Mouse (Mus musculus): Measurements from ENCODE around the gene Zpr1.
A peak's percentile ranks its signal among the peaks of the same experiment; 100 is the strongest.

Zpr1 gene

DNA sequence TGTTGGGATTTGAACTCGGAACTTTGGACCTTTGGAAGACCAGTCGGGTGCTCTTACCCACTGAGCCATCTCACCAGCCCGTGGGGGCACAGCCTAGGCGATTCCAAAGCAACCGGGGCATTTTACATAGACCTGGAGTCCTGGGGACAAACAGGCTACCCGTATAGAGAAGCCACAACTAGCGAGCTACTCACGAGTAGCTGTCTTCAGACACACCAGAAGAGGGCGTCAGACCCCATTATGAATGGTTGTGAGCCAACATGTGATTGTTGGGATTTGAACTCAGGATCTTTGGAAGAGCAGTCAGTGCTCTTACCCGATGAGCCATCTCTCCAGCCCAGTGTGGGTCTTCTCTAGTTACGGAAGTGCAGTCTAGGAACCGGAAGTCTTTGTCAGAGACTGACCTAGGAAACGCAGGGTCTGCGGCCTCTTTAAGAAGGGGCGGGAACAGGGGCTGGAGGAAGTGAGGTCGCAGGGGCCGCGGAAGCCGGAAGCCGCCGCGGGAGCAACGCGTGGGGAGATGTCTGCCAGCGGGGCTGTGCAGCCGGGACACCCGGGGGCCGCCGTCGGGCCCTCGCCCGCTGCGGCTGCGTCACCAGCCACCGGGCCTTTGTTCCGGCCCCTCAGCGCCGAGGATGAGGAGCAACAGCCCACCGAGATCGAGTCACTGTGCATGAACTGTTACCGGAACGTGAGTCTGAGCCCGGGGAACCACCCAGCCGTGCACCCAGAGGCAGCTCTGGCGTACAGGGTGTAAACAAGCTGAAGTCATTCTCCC lies at the start of gene Zpr1:
Gene Zpr1 (plus strand): TSS at position 388 of the 778 bp plus-strand sequence.
- peak; percentile 92 for DNase-seq

DNA sequence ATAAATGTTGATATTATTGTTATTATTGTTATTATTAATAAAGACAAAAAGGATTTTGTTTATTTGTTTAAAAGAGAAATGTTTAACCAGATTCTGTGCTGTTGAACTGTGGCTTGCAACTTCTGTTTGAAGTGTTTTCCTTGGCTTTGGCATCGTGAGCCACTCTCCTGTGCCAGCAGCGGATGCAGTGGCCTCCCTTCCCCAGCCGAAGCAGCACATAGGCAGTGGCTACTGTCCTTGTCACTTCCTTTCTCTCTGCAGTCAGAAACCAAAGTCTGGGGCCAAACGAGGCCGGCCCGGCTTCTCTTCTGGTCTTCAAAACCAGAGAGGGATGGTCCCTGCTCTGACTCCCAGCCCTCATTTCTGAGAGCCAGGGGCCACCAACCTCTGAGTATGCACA lies 49.8 kb upstream of the Zpr1 start:
- no peak for DNase-seq

DNA sequence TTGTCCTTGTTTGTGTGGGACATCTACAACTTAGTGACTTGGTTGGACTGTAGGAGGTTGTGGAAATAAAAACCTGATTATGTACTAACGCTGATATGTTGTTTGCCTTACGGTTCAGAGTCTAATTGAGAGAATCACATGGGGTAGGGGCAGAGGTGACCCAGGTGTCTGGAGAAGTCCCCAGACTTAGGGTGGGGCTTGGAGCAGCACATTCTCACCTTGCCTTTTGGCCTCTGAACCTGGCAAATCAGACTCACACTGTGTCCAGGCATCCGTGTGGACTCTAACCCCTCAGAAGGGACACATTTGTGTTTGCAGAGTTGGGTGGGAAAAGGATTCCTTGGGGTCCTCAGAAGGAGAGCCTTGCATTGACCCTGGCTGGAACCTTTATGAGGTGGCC lies 48.8 kb upstream of the Zpr1 start:
- DNase-seq: no peak

DNA sequence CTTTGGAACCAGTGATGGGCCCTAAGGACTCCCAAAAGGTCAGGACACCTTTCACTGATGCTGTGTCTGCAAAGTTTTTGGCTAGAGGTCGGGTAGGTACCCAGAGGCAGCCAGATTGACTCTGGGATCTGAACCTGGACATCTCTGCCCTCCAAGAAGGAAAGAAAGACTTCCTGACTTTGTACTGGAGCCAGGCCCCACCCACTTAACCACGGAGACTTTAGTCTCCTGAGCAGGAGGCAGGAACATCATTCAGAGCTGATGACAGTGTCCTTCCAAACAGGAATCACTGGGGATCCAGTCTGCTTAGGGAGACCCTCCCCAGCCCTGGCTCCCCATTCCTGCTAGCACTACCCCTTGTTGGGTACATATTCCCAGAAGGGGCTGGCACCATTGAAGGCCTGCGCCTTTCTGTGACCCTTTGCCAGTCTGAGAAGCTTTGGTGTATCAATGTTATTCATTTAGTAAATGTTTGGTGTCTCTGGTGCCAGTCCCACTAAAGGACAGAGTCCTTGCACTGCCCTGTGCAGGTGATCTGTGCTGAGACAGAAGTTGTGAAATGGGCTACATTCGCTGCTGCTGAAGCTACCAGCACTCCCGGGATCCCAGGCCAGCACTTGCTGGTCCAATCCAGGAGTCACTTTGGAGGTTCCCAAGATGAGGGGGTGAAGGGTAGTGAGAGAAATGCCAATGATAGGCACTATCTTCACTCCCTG lies 47.8 kb upstream of the Zpr1 start:
- DNase-seq: no peak

DNA sequence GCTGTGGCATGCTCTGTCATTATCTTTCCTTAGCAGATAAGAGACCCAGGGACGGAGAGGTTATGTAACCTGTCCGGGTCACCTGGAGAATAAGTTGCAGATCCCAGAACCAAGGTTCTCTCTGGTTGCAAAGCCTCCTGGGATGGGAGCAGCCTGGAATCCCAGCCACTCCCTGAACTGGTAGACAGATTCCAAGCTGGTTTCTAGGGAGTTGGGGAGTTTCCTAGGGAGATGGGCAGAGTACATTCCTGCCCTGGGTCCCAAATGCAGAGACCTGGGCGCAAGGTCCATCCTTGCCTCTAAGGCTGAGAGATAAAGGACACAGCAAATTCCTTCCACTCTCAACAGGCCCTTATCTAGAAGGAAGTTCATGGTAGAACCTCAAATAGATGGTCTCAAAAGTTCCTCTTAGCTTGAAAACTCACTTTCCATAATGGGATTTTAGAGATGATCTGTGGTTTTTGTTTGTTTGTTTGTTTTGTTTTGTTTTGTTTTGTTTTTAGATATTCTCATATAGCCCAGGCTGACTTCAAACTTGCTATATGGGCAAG lies 45.7 kb upstream of the Zpr1 start:
- DNase-seq: no peak

DNA sequence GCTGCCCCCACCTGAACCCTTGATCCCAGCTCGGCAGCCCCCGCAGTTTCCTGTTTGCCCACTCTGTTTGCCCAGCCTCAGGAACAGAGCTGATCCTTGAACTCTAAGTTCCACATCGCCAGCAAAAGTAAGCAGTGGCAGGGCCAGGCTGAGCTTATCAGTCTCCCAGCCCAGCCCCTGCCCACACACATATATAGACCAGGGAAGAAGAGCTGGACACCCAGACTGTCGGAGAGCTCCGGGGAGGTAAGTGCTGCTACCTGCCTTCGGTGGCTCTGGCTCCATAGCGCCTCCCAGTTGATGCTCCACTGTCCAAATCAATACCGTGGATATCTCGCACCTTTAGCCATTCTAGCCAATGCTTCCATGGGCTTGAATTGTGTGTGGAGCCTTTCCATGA lies 44.4 kb upstream of the Zpr1 start, which contains the start of gene Apoa1:
Gene Apoa1 (plus strand): TSS at position 90 of the 400 bp plus-strand sequence.
- no peak for DNase-seq

DNA sequence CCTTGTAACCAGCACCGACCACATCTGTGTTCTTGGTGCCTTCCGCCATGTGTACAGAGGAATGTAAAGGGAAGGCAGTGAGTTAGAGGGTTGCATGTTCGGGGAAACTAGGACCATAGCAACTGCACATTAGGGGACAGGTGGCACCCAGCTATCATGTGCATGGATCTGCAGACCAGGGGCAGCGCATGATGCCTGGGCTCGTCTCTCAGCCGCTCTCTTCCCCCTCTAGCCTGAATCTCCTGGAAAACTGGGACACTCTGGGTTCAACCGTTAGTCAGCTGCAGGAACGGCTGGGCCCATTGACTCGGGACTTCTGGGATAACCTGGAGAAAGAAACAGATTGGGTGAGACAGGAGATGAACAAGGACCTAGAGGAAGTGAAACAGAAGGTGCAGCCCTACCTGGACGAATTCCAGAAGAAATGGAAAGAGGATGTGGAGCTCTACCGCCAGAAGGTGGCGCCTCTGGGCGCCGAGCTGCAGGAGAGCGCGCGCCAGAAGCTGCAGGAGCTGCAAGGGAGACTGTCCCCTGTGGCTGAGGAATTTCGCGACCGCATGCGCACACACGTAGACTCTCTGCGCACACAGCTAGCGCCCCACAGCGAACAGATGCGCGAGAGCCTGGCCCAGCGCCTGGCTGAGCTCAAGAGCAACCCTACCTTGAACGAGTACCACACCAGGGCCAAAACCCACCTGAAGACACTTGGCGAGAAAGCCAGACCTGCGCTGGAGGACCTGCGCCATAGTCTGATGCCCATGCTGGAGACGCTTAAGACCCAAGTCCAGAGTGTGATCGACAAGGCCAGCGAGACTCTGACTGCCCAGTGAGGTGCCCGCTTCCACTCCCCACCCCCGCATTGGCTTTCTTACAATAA lies 43.1 kb upstream of the Zpr1 start:
- peak; percentile 91 for DNase-seq

DNA sequence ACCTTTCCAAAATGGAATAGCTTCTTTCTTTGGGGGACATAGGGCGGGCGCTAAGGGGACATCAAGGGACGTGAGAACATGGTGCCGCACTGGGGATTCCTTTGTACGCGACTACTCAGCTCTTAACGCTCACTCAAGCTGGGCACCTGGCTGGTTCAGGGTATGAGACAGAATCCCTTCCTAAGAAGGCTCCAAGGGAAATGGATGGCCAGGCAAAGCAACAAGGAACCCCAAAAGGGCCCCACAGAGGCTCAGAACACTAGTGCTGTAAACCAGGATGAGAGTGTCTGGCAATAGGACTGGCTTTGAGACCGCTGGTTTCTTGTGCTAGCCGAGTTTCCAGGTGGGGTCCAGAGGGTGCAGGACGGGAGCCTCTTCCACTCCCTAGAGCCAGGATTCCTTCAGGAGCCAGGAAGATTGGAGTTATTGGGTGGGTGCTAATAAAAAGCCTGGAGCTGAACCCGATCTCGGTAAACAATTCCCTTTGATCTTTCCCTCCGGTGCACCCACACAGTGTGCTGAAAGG lies 42.4 kb upstream of the Zpr1 start:
- no peak for DNase-seq

DNA sequence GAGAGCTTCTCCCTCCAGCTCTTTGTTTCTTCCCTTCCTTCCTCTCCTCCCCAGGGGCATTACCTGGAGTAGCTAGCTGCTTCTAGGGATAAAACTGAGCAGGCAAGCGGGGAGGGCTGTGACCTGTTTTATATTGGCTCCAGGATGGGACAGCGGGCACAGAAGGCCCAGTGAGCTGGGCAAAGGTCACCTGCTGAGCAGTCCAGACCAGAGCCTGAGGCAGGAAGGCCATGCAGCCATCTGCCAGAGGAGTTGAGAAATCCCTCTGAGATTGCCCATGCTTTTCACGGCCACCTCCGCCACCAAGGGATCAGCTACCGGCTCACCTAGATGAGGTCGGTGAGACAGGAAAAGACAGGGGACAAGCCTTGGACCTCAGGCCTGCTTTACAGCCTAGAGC lies 37.7 kb upstream of the Zpr1 start:
- DNase-seq: peak; percentile 58

DNA sequence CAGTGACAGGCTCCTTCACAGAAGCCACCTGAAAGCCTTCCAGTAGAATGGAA lies 37.4 kb upstream of the Zpr1 start, which contains the start of gene Apoc3:
Gene Apoc3 (minus strand): TSS at position 41 of the 53 bp plus-strand sequence.
- DNase-seq: no peak

DNA sequence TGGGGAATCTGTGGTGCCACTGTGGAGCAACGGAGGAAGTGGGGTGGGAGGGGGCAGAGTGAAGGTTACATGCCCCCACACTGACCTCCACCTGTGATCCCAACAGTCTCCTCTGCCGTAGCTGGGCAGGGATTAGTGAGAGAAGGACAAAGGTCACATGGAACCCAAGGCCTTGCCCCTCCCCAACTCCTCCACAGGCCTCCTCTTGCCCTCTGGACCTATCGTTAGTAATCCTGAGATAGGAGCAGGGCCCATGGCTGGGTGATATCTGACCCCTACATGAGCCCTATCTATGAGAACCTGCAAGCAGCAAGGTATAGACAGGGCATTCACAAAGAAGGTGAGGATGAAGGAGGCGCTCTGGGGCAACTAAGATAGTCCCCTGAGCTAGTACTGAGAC lies 37.2 kb upstream of the Zpr1 start:
- no peak for DNase-seq

DNA sequence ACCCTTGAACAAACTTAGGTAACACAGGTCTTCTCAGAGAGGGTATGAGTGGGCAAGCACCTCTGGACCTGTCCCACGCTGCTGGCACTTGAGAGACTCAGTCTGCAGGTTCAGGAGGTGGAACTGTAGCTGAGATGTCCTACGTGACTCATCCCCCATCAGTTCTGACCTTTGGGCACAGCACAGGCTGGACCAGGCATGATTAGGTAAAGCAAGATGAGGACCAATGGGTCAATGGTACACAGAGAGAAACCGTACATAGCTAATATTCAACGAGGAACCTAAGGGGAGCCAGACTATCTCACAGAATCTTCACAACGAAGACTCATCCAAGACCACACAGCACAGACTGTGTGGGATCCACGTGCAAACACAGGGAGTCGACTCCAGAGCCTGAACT lies 34.0 kb upstream of the Zpr1 start:
- no peak for DNase-seq

DNA sequence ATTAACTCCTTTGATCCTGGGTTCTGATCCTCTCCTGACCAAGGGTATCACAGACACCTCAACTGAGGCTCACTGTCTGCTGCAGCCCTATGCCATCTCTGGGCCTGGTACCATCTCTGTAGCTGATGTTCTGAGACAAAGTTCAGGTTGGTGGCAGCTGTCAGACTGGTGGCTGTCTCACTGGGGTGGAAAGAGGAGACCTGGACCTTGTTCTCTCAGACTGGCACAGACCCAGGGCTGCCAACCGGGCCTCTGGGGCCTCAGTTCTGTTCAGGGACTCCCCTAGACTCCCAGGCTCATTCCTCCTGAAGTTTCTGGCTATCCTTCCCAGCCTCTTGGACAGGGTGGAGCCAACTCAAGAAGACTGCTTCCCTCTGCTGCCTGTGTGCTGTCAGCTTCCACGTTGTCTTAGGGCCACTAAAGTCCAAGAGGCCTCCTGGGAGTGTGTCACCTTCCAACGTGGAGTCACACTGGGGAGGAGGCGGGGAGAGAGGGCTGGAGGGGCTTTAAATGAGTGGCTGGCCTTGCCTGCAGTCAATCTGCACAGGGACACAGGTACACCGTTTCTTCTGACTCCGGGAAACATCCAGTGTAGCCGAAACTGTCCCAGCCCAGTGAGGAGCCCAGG lies 32.2 kb upstream of the Zpr1 start, which contains the start of gene Apoa4:
Gene Apoa4 (plus strand): TSS at position 171 of the 628 bp plus-strand sequence.
- DNase-seq: peak; percentile 37

DNA sequence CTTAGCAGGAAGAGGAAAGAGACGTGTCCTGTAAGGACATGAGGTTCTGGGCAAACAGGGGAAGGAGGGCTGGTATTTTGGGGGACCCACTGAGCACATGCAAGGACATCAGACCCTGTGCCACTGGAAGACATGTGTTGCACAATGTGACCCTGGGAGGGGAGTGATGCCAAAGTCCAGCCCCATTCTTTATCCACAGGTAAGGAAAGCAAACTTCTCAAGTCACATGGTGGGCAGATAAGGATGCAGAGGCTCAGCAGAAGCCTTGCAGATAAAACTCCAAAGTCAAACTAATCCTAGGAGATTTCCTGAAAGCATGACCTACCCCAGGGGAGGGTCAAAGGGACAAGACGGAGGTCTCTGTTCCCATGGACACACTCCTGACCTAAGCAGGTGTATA lies 31.0 kb upstream of the Zpr1 start:
- no peak for DNase-seq

DNA sequence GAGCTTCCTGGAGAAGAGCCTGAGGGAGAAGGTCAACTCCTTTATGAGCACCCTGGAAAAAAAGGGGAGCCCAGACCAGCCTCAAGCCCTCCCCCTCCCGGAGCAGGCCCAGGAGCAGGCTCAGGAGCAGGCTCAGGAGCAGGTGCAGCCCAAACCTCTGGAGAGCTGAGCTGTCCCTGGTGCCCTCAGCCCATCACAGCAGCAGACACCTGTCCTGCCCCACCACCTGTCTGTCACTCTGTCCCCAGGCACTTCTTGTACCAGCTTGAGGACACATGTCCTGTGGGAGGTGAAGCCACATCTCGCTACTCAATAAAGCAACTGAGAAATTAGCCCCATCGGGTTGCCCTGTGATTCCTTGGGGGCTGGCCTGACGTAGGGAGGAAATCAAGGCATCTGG lies 29.7 kb upstream of the Zpr1 start:
- no peak for DNase-seq

DNA sequence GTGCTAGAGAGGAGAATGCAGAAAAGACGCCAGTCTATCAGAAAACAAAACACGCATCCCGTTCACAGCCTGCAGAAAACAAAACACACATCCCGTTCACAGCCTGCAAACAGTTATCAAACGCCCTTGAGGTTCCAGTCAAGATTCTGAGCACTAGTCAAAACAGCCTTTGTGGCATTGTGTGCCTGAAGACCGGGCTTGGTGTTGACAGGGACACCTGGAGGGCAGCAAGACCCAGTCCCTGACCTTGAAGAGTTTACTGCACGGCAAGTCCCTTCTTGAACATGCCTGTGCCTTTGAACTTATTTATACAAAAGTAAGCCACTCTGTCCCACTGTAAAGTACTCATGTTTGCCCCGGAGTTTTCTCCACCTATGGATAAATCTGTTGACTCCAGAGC lies 29.3 kb upstream of the Zpr1 start:
- no peak for DNase-seq

DNA sequence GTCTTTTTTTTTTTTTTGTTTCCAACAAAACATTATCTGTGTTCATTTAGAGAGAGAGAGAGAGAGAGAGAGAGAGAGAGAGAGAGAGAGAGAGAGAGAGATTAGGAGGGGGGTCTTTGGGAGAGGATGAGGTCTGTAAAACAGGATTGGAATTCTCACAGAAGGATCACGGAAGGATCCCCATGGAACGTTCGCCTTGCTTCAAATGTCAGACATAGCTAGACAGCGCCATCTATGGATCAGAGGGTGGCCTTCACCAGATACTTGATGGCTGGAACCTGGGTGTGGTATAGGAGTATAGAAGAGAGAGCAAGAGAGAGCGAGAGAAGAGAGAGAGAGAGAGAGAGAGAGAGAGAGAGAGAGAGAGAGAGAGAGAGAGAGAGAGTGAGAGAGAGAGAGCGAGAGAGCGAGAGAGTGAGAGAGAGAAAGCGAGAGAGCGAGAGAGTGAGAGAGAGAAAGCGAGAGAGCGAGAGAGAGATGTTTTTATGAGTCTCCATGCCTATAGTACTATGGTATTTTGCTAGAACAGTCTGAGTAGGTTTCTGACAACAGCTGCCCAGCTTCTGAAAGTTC lies 26.0 kb upstream of the Zpr1 start:
- peak; percentile 72 for DNase-seq

DNA sequence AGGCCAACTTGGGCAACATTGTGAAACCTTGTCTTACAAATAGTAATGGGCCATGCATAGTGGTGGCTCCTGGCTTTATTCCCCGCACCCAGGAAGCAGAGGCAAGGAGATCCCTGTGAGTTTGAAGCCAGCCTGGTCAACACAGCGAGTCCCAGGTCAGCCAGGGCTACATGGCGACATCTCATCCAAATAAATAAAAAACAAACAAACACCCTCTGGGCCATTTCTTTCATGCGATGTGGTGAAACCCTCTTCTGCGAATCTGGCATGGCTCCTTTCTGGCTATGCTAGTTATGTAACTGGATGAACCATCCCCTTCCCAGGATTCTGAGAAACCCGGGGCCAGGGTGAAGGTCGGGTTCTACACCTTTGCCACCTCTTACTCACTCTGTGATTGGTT lies 16.7 kb upstream of the Zpr1 start:
- no peak for DNase-seq

DNA sequence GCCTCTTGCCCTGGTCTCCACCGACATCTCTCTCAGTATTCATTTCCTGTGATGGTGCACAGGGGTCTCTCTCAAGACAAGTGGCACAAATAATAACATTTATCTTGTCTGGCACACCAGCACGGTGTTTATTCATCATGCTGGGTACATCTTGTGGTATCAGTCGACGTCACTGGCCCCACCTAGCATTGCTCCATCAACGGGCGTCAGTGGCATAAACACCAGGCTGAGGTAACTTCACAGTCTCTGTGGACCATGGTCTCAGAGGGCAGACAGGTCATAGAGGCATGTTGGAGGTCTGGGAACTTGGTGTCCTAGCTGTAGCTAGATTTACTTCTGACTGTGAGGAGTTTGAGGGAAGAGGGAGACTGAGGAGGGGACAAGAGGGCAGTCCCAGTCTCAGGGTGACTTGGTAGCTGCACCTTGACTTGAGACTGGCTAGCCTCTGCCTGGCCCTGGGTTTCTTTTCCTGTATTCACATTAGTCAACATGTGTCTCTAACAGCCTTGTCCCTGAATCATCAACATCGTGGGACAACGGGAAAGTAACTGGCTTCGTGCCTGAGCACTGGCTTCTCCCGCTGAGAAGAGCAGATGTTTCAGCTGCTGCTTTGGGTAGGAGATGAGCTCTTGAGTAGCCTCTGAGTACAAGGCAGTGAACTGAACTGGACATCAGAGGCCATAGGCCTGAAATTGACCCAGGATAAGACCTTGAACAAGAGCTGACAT lies 16.0 kb upstream of the Zpr1 start:
- no peak for DNase-seq

DNA sequence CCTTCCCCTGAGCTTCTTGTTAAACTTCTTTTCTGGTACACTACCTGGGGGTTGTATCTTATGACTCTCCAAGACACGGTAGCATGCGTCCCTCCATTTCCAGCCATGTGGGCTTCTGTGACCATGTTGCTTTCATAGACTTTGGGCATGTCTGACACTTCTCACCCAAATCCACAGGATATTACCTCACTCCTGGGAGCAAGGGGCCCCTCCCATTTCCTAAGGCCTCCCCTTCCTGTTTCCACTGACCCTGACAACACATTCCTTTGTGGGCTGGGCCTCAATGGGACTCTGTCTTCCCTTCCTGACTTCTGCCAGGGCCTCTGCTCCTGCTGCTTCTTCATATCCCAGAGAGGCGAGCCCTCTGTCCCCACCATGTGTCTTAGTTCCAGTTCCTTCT lies 15.3 kb upstream of the Zpr1 start:
- no peak for DNase-seq

DNA sequence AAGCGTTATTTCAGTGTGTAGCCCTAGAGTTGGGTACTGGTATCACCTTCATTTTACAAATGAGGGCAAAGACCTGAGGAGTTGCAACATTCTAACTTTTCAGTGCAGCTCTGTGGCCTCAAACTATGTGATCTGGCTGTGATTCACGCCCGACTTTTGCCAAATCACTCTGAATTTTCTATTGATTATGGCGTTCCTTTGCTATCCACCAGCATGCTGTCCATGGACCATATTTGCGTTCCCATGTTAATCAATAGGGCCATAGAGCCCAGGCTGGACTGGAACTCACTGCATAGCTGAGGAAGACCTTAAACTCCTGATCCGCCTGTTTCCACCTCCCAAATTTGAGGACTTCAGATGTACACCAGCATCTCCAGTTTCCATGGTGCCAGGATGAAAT lies 13.8 kb upstream of the Zpr1 start:
- no peak for DNase-seq

DNA sequence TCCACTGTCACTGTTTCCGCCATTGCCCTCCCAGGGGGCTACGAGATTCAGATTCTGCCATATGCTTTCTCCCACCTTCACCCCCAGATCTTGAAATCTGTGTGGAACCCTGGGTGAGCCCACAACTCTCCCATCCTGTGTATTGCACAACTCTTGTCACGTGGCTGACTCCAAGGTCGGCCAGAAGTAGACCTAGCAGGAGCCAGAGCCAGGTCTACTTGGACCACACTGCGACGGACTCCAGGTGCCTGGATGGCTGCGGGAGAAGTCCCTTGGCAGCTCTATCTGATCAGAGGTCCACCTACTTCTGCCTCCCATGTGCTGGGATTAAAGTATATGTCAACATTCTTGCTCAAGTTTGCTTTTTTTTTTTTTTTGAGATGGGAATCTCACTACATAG lies 11.7 kb upstream of the Zpr1 start:
- no peak for DNase-seq
